Mouse (Mus musculus) embryo, embryonic 11 days (tissue): ENCODE measurements at regions not wholly inside any gene's neighbourhood (a gene's known extent, or its start where the extent isn't known, plus 50 kb on each side); places are given as distances from the start of the nearest gene placed in this dataset.
A peak's percentile ranks its signal among the peaks of the same experiment; 100 is the strongest.
"Not testable (repeated sequence)": the region's sequence is repeated elsewhere in the genome, so short reads cannot be mapped to it uniquely, and the experiment has no call there.

Source experiments
- DNase-seq: peaks from one replicate; pipeline ENCODE4 v3.0.0-alpha.2; 2015

- DNase-seq = no peak
These were observed 67.7 kb downstream of the Alg10b start for GRCm38 (mm10) chr15:90291848-90292247.

GRCm38 (mm10) chr15:90294353-90294922 lies 70.3 kb downstream of the Alg10b start:
- DNase-seq = no peak

- DNase-seq = no peak
These were observed 74.5 kb downstream of the Alg10b start for GRCm38 (mm10) chr15:90298566-90298965.

- no peak for DNase-seq
These were observed 79.3 kb downstream of the Alg10b start for GRCm38 (mm10) chr15:90303393-90303792.

GRCm38 (mm10) chr15:90305051-90305450 lies 80.9 kb downstream of the Alg10b start:
- DNase-seq = no peak

GRCm38 (mm10) chr15:90306866-90307265 lies 82.8 kb downstream of the Alg10b start:
- DNase-seq = no peak

GRCm38 (mm10) chr15:90308433-90308832 lies 84.3 kb downstream of the Alg10b start:
- DNase-seq = not testable (repeated sequence)

- no peak for DNase-seq
These were observed 84.8 kb downstream of the Alg10b start for GRCm38 (mm10) chr15:90308869-90309268.

- no peak for DNase-seq
These were observed 85.6 kb downstream of the Alg10b start for GRCm38 (mm10) chr15:90309664-90310063.

- no peak for DNase-seq
These were observed 97.7 kb downstream of the Alg10b start for GRCm38 (mm10) chr15:90321774-90322173.

GRCm38 (mm10) chr15:90333275-90333674 lies 109.2 kb downstream of the Alg10b start:
- DNase-seq = peak; percentile 70

- peak; percentile 53 for DNase-seq
These were observed 109.7 kb downstream of the Alg10b start for GRCm38 (mm10) chr15:90333766-90334165.

GRCm38 (mm10) chr15:90334406-90334805 lies 110.3 kb downstream of the Alg10b start:
- DNase-seq = no peak

GRCm38 (mm10) chr15:90335506-90335905 lies 111.4 kb downstream of the Alg10b start:
- DNase-seq = no peak

GRCm38 (mm10) chr15:90340089-90340488 lies 116.0 kb downstream of the Alg10b start:
- DNase-seq = no peak

GRCm38 (mm10) chr15:90341261-90341660 lies 117.2 kb downstream of the Alg10b start:
- DNase-seq = no peak

GRCm38 (mm10) chr15:90343771-90344170 lies 119.7 kb downstream of the Alg10b start:
- no peak for DNase-seq

GRCm38 (mm10) chr15:90344956-90345355 lies 120.8 kb downstream of the Alg10b start:
- no peak for DNase-seq

- no peak for DNase-seq
These were observed 122.1 kb downstream of the Alg10b start for GRCm38 (mm10) chr15:90346162-90346561.

GRCm38 (mm10) chr15:90346757-90347156 lies 122.6 kb downstream of the Alg10b start:
- DNase-seq = no peak

GRCm38 (mm10) chr15:90351898-90352297 lies 127.8 kb downstream of the Alg10b start:
- no peak for DNase-seq

- no peak for DNase-seq
These were observed 141.5 kb downstream of the Alg10b start for GRCm38 (mm10) chr15:90365656-90366055.

- no peak for DNase-seq
These were observed 153.8 kb downstream of the Alg10b start for GRCm38 (mm10) chr15:90377959-90378358.

- no peak for DNase-seq
These were observed 172.8 kb downstream of the Alg10b start for GRCm38 (mm10) chr15:90396961-90397360.

GRCm38 (mm10) chr15:90397691-90398377 lies 173.7 kb downstream of the Alg10b start:
- DNase-seq = no peak
